Mouse (Mus musculus): Measurements from ENCODE around the gene Mgarp.

DNA sequence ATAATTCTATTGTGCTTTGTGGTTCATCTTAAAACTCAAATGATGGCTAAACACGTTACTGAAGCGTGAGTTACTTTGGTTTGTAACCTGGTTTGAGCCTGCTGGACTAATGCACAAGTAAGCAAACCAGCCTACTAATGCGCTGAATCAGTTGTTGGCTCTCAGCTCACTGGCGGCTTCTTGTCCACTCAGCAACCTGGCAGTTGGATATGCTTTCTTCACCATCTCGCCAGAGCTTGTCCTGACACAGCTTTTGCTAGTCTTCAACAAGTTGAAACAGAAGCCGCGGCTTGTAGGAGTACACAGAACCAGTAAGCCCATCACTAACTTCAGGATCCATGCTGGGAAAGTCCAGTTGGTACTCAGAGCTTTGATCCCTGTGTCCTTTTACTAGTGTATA lies 15.9 kb upstream of the Mgarp start:
- TF ChIP-seq CTCF (IDR thresholded peaks at IDR 0.05; ENCODE audit: borderline replicate concordance, control insufficient read depth, extremely low read depth, insufficient read depth, low read length, poor library complexity) = no peak
- TF ChIP-seq POLR2A (IDR thresholded peaks at IDR 0.05; ENCODE audit: control insufficient read depth, extremely low read depth, insufficient read depth, low read length, poor library complexity) = no peak

Data from thymus, adult 2 months (tissue).